Mouse (Mus musculus) liver, embryonic 14.5 days (tissue): ENCODE data around the gene Slc39a10. TPM values are rescaled to one million over a fixed set of nuclear protein-coding genes. Genes with fewer than 3 reads are reported as not detected.

Source experiments
- ATAC-seq: fragments of 200-750 bp; cut with Nextera tagmentation; 2 replicates; pipeline ENCODE4 v1.8.0; 2017; ENCODE audit warnings: moderate number of reproducible peaks, mild to moderate bottlenecking, moderate library complexity; ENCODE audit not compliant: insufficient read depth
- DNase-seq, 3 experiments: peaks; one replicate each; pipeline ENCODE4 v3.0.0-alpha.2; 2012 to 2013; ENCODE audit warnings: low read depth in 3 of 3, low spot score in 3 of 3
- H3K27ac ChIP-seq: fragments of 300-500 bp; sonication (generic); 2 replicates; pipeline ENCODE4 v1.5.1; 2014; ENCODE audit warnings: moderate library complexity, mild to moderate bottlenecking, control low read depth, inconsistent platforms
- H3K27me3 ChIP-seq: fragments of 300-500 bp; sonication (generic); 2 replicates; pipeline ENCODE4 v1.6.1; 2014; ENCODE audit warnings: mild to moderate bottlenecking, low read length, moderate library complexity; ENCODE audit not compliant: control insufficient read depth, insufficient read depth
- H3K36me3 ChIP-seq: fragments of 300-500 bp; sonication (generic); replicated peaks from 2 replicates; pipeline ENCODE4 v1.6.1; 2014; ENCODE audit warnings: low read depth; ENCODE audit not compliant: control insufficient read depth, insufficient read depth
- H3K4me1 ChIP-seq, 2 experiments: fragments of 200-500 bp in 1 of 2; fragments of 300-500 bp in 1 of 2; sonication (generic) in 1 of 2; replicated peaks; 2 replicates each; pipeline ENCODE4 v1.6.1; 2012 to 2014; ENCODE audit warnings: antibody characterized with exemption in 1 of 2, inconsistent platforms in 1 of 2, low read length in 1 of 2; ENCODE audit not compliant: control insufficient read depth in 2 of 2, insufficient read depth in 2 of 2
- H3K4me2 ChIP-seq: fragments of 300-500 bp; sonication (generic); 2 replicates; pipeline ENCODE4 v1.6.1; 2014; ENCODE audit warnings: low read depth, mild to moderate bottlenecking, control low read depth, moderate library complexity
- H3K4me3 ChIP-seq, 2 experiments: fragments of 200-500 bp in 1 of 2; fragments of 300-500 bp in 1 of 2; sonication (generic) in 1 of 2; 2 replicates each; pipeline ENCODE4 v1.5.1; 2012 to 2014; ENCODE audit warnings: low read depth in 2 of 2, low read length in 2 of 2, mild to moderate bottlenecking in 2 of 2, control low read depth in 1 of 2, inconsistent platforms in 1 of 2, moderate library complexity in 1 of 2; ENCODE audit not compliant: insufficient read depth in 1 of 2
- H3K9ac ChIP-seq: fragments of 300-500 bp; sonication (generic); replicated peaks from 2 replicates; pipeline ENCODE4 v1.6.1; 2014; ENCODE audit warnings: mild to moderate bottlenecking, control low read depth, moderate library complexity
- H3K9me3 ChIP-seq: fragments of 300-500 bp; sonication (generic); 2 replicates; pipeline ENCODE4 v1.6.1; 2016; ENCODE audit warnings: low read length, mixed read lengths; ENCODE audit not compliant: control insufficient read depth
- CTCF ChIP-seq: IDR thresholded peaks from 2 replicates; pipeline ENCODE4 v1.5.1; 2016; ENCODE audit warnings: antibody characterized with exemption, low read depth, control low read depth
- EP300 ChIP-seq: IDR thresholded peaks from 2 replicates; pipeline ENCODE4 v1.6.1; 2016; ENCODE audit warnings: antibody characterized with exemption, low read depth
- WGBS: fragments of 180-500 bp; shearing (Covaris S2); extraction: QIAGEN DNeasy Blood & Tissue Kit; methylation state at CpG from one replicate; pipeline ENCODE4 v1.1.7; 2014; ENCODE audit not compliant: insufficient replicate concordance; 5-methylcytosine and 5-hydroxymethylcytosine counted together
- polyA plus RNA-seq, 2 experiments: library from polyadenylated mRNA; depleted of rRNA in 1 of 2; stranded (reverse) in 1 of 2; unstranded in 1 of 2; fragments of >200 nt; fragmentation: Nextera tagmentation in 1 of 2; extraction: Ambion mirVana in 1 of 2; gene quantifications; 2 replicates each; pipeline versions ENCODE4 v1.2.1 to v1.2.3; 2012 to 2014

Gene Slc39a10
- polyA plus RNA-seq, 2 experiments, result 2.2 to 5.2 TPM

- no peak overlapping the region for H3K9ac ChIP-seq
- no peaks in the 10 kb centered on the region for H3K27me3 ChIP-seq
- H3K27ac ChIP-seq, result no peak overlapping the region
- 0 out of 4 replicates have a peak, but pooled peaks cover 0 to 2% of the 10 kb centered on the region in 2 experiments for H3K4me1 ChIP-seq
- no peak overlapping the region for H3K4me2 ChIP-seq
- H3K4me3 ChIP-seq, result no peak overlapping the region
- no peak for DNase-seq
- TF ChIP-seq CTCF (no peak), EP300 (no peak)
- H3K9me3 ChIP-seq, result no peaks in the 10 kb centered on the region
- no peak for ATAC-seq
- WGBS, result 54% methylated on average over 4 of the region's 4 CpGs
- H3K36me3 ChIP-seq, result no peaks in the 10 kb centered on the region
Measured at GRCm38 (mm10) chr1:46888726-46889125, 3.9 kb downstream of the Slc39a10 start.

- H3K9ac ChIP-seq, result no peak overlapping the region
- no peak overlapping the region for H3K4me3 ChIP-seq
- H3K36me3 ChIP-seq, result no peaks in the 10 kb centered on the region
- H3K9me3 ChIP-seq, result no peaks in the 10 kb centered on the region
- no peak for TF ChIP-seq CTCF
- no peak for TF ChIP-seq EP300
- no peaks in the 10 kb centered on the region for H3K27me3 ChIP-seq
- DNase-seq (no peak), ATAC-seq (no peak)
- WGBS, result 35% methylated on average over 2 of the region's 2 CpGs
- H3K27ac ChIP-seq, result no peak overlapping the region
- 0 out of 4 replicates have a peak, but pooled peaks cover 0 to 2% of the 10 kb centered on the region in 2 experiments for H3K4me1 ChIP-seq
- H3K4me2 ChIP-seq, result no peak overlapping the region
Measured at GRCm38 (mm10) chr1:46888324-46888723, 4.3 kb downstream of the Slc39a10 start.

- H3K27me3 ChIP-seq, result no peaks in the 10 kb centered on the region
- 25% methylated on average over 6 of the region's 6 CpGs for WGBS
- no peak overlapping the region for H3K27ac ChIP-seq
- H3K4me1 ChIP-seq, result 0 out of 4 replicates have a peak, but pooled peaks cover 0 to 2% of the 10 kb centered on the region in 2 experiments
- no peak overlapping the region for H3K4me2 ChIP-seq
- H3K9me3 ChIP-seq, result no peaks in the 10 kb centered on the region
- ATAC-seq (no peak), DNase-seq (no peak)
- TF ChIP-seq CTCF, result no peak
- TF ChIP-seq EP300, result no peak
- no peaks in the 10 kb centered on the region for H3K36me3 ChIP-seq
- no peak overlapping the region for H3K4me3 ChIP-seq
- no peak overlapping the region for H3K9ac ChIP-seq
Measured at GRCm38 (mm10) chr1:46887908-46888307, 4.7 kb downstream of the Slc39a10 start.

- Histone ChIP-seq H3K4me1 (0 out of 4 replicates have a peak, but pooled peaks cover 0 to 2% of the 10 kb centered on the region in 2 experiments), H3K9ac (no peak overlapping the region), H3K36me3 (no peaks in the 10 kb centered on the region), H3K9me3 (no peaks in the 10 kb centered on the region), H3K27ac (no peak overlapping the region), H3K4me2 (no peak overlapping the region), H3K4me3 (no peak overlapping the region), H3K27me3 (no peaks in the 10 kb centered on the region)
- WGBS, result 52% methylated on average over 9 of the region's 9 CpGs
- DNase-seq, result no peak
- no peak for ATAC-seq
- no peak for TF ChIP-seq EP300
- no peak for TF ChIP-seq CTCF
Measured at GRCm38 (mm10) chr1:46886091-46886490, 6.6 kb downstream of the Slc39a10 start.

GRCm38 (mm10) chr1:46885231-46885630 lies 7.4 kb downstream of the Slc39a10 start:
- TF ChIP-seq EP300, result no peak
- TF ChIP-seq CTCF, result no peak
- H3K4me3 ChIP-seq, result no peak overlapping the region
- H3K27me3 ChIP-seq, result no peaks in the 10 kb centered on the region
- H3K27ac ChIP-seq, result no peak overlapping the region
- DNase-seq (no peak), ATAC-seq (no peak)
- H3K36me3 ChIP-seq, result no peaks in the 10 kb centered on the region
- 0 out of 4 replicates have a peak, but pooled peaks cover 0 to 2% of the 10 kb centered on the region in 2 experiments for H3K4me1 ChIP-seq
- H3K4me2 ChIP-seq, result no peak overlapping the region
- 18% methylated on average over 3 of the region's 3 CpGs for WGBS
- no peaks in the 10 kb centered on the region for H3K9me3 ChIP-seq
- H3K9ac ChIP-seq, result no peak overlapping the region
